17 mouse cellular contexts compared by ENCODE assay signal in the genomic region with DNA sequence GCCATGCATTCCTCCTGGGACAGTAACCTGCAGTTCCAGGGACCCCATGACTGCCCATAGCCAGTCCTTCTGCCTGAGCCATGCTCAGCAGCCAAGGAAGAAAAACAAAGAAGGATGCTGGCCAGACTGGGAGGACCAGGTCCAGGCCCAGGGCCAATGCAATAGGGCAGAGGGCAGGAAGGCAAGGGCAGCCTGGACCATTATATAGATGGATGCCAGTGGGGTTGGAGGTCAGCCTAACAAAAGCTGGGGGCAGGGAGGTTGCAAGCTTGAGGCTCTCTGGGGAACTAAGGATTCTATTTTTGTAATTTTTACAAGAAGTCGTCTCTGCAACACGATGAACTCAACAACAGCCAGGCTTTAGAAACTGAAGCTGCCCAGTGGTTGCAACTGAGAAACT.
DNase-seq lines count a peak whose midpoint lies in the region; ATAC-seq lines count a peak whose summit lies in the region.
"Had no signal": no experiment of that assay in that cellular context is flagged by ENCODE, and none has a peak within 500 bp of the region (broad histone marks: within the 10 kb centered on the region; RNA-seq: fewer than 3 reads in every experiment).

No protein-coding gene starts in this region.

- H3K27me3 ChIP-seq in midbrain, embryonic 10.5 days (ENCODE audit: low read depth, poor library complexity, severe bottlenecking) = no peaks in the 10 kb centered on the region
- H3K27me3 ChIP-seq in midbrain, embryonic 14.5 days (ENCODE audit: control insufficient read depth, insufficient read depth, low read length) = no peaks in the 10 kb centered on the region
- H3K27me3 ChIP-seq: heart, embryonic 15.5 days; hindbrain, embryonic 15.5 days; Patski had no signal

- peak overlapping the region; percentile 69 for H3K27ac ChIP-seq in midbrain, embryonic 10.5 days (replicated peaks)
- no peak overlapping the region for H3K27ac ChIP-seq in midbrain, embryonic 14.5 days (replicated peaks; ENCODE audit: low read depth, low read length)
- H3K27ac ChIP-seq: heart, embryonic 15.5 days; hindbrain, embryonic 15.5 days had no signal

- peaks cover 35% of the 10 kb centered on the region for H3K4me1 ChIP-seq in midbrain, embryonic 10.5 days
- H3K4me1 ChIP-seq in midbrain, embryonic 14.5 days (ENCODE audit: control insufficient read depth, insufficient read depth, low read length) = no peaks in the 10 kb centered on the region; the same call in 1 of the 2 replicates
- H3K4me1 ChIP-seq: heart, embryonic 15.5 days; hindbrain, embryonic 15.5 days had no signal

- H3K36me3 ChIP-seq in midbrain, embryonic 10.5 days = peaks cover 30% of the 10 kb centered on the region
- peaks cover 9% of the 10 kb centered on the region for H3K36me3 ChIP-seq in midbrain, embryonic 14.5 days (ENCODE audit: control insufficient read depth, insufficient read depth, low read length)
- H3K36me3 ChIP-seq: heart, embryonic 15.5 days; hindbrain, embryonic 15.5 days had no signal

- no peak for ATAC-seq in midbrain, embryonic 14.5 days (ENCODE audit: low FRiP score, low TSS enrichment)
- no peak for ATAC-seq in erythroid progenitor cell, adult 5-6 weeks (replicated peaks; ENCODE audit: low FRiP score, poor library complexity, severe bottlenecking)
- ATAC-seq: Patski had no signal

- H3K9ac ChIP-seq in midbrain, embryonic 14.5 days (replicated peaks; ENCODE audit: low read length) = no peak overlapping the region
- H3K9ac ChIP-seq: heart, embryonic 15.5 days; hindbrain, embryonic 15.5 days; lung, embryonic 14.5 days had no signal

- H3K9me3 ChIP-seq in midbrain, embryonic 10.5 days (replicated peaks) = no peaks in the 10 kb centered on the region
- no peaks in the 10 kb centered on the region for H3K9me3 ChIP-seq in midbrain, embryonic 14.5 days (ENCODE audit: control insufficient read depth, low read length)
- H3K9me3 ChIP-seq: heart, embryonic 15.5 days; hindbrain, embryonic 15.5 days had no signal

- peak; percentile 68 for DNase-seq in embryo, embryonic 10 days (ENCODE audit: low spot score)
- no peak for DNase-seq in embryo, embryonic 11 days
- DNase-seq in midbrain, embryonic 10.5 days (ENCODE audit: low spot score) = no peak
- DNase-seq in midbrain, embryonic 14.5 days = no peak
- DNase-seq in embryo, embryonic 9.5 days (ENCODE audit: extremely low spot score) = peak; percentile 39
- peak; percentile 26 for DNase-seq in lung, postnatal 36 days
- DNase-seq in cerebellum, postnatal 4 days (ENCODE audit: low spot score in 2 of 2) = no peak
- DNase-seq: cerebellum, adult 11 months; gastrocnemius, postnatal 36 days; lung, embryonic 14.5 days; right cerebral cortex, postnatal 4 days; thymus, postnatal 14 days had no signal

- H3K4me2 ChIP-seq in midbrain, embryonic 14.5 days (ENCODE audit: low read length) = no peak overlapping the region
- H3K4me2 ChIP-seq: heart, embryonic 15.5 days; hindbrain, embryonic 15.5 days; lung, embryonic 14.5 days had no signal

- H3K4me3 ChIP-seq in midbrain, embryonic 10.5 days = no peak overlapping the region
- no peak overlapping the region for H3K4me3 ChIP-seq in midbrain, embryonic 14.5 days (replicated peaks; ENCODE audit: low read depth, low read length)
- H3K4me3 ChIP-seq: heart, embryonic 15.5 days; hindbrain, embryonic 15.5 days; myocyte had no signal

- 45% methylated on average over 2 of the region's 2 CpGs for whole genome bisulfite sequencing in midbrain, embryonic 10.5 days
- WGBS in midbrain, embryonic 14.5 days = 52% methylated on average over 2 of the region's 2 CpGs

Comparison
In these comparisons a context has a peak if more than half of its experiments do, and no peak if none do; other contexts are left out.
1. DNase-seq: peak in embryo, embryonic 10 days (single experiment), embryo, embryonic 9.5 days (single experiment) and lung, postnatal 36 days (single experiment); none in embryo, embryonic 11 days (single experiment), midbrain, embryonic 10.5 days (single experiment), midbrain, embryonic 14.5 days (single experiment) and cerebellum, postnatal 4 days (0 of 2).